In the genomic region with DNA sequence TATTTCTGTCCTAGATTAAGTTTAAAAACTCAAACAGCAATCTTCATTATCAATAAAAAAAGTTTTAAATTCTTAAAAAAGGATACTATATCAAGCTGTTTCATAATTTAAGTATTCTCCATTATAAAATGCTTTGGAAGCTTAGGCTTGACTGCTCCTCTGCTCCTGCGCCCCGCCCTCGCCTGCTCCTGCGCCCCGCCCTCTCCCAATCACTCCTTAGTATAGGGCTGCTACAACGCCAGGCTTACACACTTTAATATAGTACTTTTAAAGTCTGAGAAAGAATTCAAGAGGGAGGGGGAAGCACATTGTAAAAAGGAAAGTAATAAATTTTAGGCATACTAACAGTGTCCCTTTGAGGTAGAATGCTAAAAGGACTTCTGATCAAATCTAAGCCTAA, we compare ENCODE assay signal across 20 mouse cellular contexts. TPM values are rescaled to one million over a fixed set of nuclear protein-coding genes. Genes with fewer than 3 reads are reported as not detected.
"Had no signal": no experiment of that assay in that cellular context is flagged by ENCODE, and none has a peak within 500 bp of the region (broad histone marks: within the 10 kb centered on the region; RNA-seq: fewer than 3 reads in every experiment).

No protein-coding gene starts in this region.

- H3K27me3 ChIP-seq: lung, embryonic 15.5 days; neural tube, embryonic 15.5 days had no signal

- H3K9me3 ChIP-seq: lung, embryonic 15.5 days; midbrain, embryonic 10.5 days; neural tube, embryonic 15.5 days had no signal

- H3K4me2 ChIP-seq: lung, embryonic 15.5 days; neural tube, embryonic 15.5 days had no signal

- H3K4me1 ChIP-seq: lung, embryonic 15.5 days; midbrain, embryonic 10.5 days; neural tube, embryonic 15.5 days had no signal

- H3K9ac ChIP-seq: lung, embryonic 15.5 days; neural tube, embryonic 15.5 days had no signal

- H3K27ac ChIP-seq: kidney, postnatal 0 days; lung, embryonic 15.5 days; midbrain, embryonic 10.5 days; neural tube, embryonic 15.5 days had no signal

- H3K4me3 ChIP-seq: lung, embryonic 15.5 days; midbrain, embryonic 10.5 days; myocyte; neural tube, embryonic 15.5 days had no signal

- DNase-seq: kidney, adult 11 months; kidney, adult 9 months; left cerebral cortex, postnatal 4 days; midbrain, embryonic 14.5 days; thymus, adult 18-20 months; thymus, postnatal 25 days had no signal

RNA-seq across cellular contexts. Expression of gene Fndc7, which starts 13.1 kb away (rescaled TPM):
- total RNA-seq: left cerebral cortex, postnatal 10 days had no signal
- polyA plus RNA-seq: kidney, postnatal 0 days; midbrain, embryonic 14.5 days; neural tube, embryonic 11.5 days had no signal

RNA-seq across cellular contexts. Expression of gene Henmt1, which starts 36.7 kb away (rescaled TPM):
- polyA plus RNA-seq: large intestine, adult 2 months; liver, embryonic 16.5 days; myocyte had no signal

RNA-seq across cellular contexts. Expression of gene Gm9857, which starts 37.3 kb away (rescaled TPM):
- total RNA-seq: layer of hippocampus, adult 8-10 months; layer of hippocampus, postnatal 14 days; left cerebral cortex, adult 18-20 months; left cerebral cortex, postnatal 10 days; megakaryocyte, adult 5-6 weeks had no signal
- polyA plus RNA-seq: kidney, postnatal 0 days; large intestine, adult 2 months; liver, embryonic 16.5 days; lung, embryonic 15.5 days; midbrain, embryonic 10.5 days; midbrain, embryonic 14.5 days; myocyte; neural tube, embryonic 11.5 days; neural tube, embryonic 15.5 days; urinary bladder, adult 2 months had no signal
